Mouse (Mus musculus) lung, postnatal 4 days (tissue): ENCODE results near the gene Adgrl3.

Source experiments
- DNase-seq, 2 experiments: peaks; one replicate each; pipeline ENCODE4 v3.0.0; 2021

Gene Adgrl3

GRCm38 (mm10) chr5:81686845-81687244 is 666.9 kb downstream of the Adgrl3 start:
- DNase-seq = no peak

- no peak for DNase-seq
These were observed 709.7 kb downstream of the Adgrl3 start for GRCm38 (mm10) chr5:81729620-81730019.

GRCm38 (mm10) chr5:81736008-81736407 is 716.1 kb downstream of the Adgrl3 start:
- DNase-seq = no peak

- DNase-seq = no peak
These were observed 718.5 kb downstream of the Adgrl3 start for GRCm38 (mm10) chr5:81738286-81739032.

GRCm38 (mm10) chr5:81752426-81752825 is 732.5 kb downstream of the Adgrl3 start:
- DNase-seq = no peak

GRCm38 (mm10) chr5:81755711-81756110 is 735.8 kb downstream of the Adgrl3 start:
- no peak for DNase-seq

GRCm38 (mm10) chr5:81757093-81757725 is 737.3 kb downstream of the Adgrl3 start:
- no peak for DNase-seq

- DNase-seq = no peak
These were observed 756.3 kb downstream of the Adgrl3 start for GRCm38 (mm10) chr5:81776234-81776633.

- DNase-seq = no peak
These were observed 756.8 kb downstream of the Adgrl3 start for GRCm38 (mm10) chr5:81776746-81777145.

- no peak for DNase-seq
These were observed 764.8 kb downstream of the Adgrl3 start for GRCm38 (mm10) chr5:81784770-81785169.

GRCm38 (mm10) chr5:81790710-81791109 is 770.8 kb downstream of the Adgrl3 start:
- no peak for DNase-seq

GRCm38 (mm10) chr5:81794125-81794524 is 774.2 kb downstream of the Adgrl3 start:
- no peak for DNase-seq

GRCm38 (mm10) chr5:81794601-81795000 is 774.7 kb downstream of the Adgrl3 start:
- peak in 1 of 2 experiments; percentile 20 for DNase-seq

- no peak for DNase-seq
These were observed 776.2 kb downstream of the Adgrl3 start for GRCm38 (mm10) chr5:81796128-81796527.

GRCm38 (mm10) chr5:81810966-81811365 is 791.0 kb downstream of the Adgrl3 start:
- no peak for DNase-seq

GRCm38 (mm10) chr5:81832076-81832475 is 812.1 kb downstream of the Adgrl3 start:
- no peak for DNase-seq

- no peak for DNase-seq
These were observed 812.7 kb downstream of the Adgrl3 start for GRCm38 (mm10) chr5:81832679-81833078.

GRCm38 (mm10) chr5:81837860-81838259 is 817.9 kb downstream of the Adgrl3 start:
- no peak for DNase-seq

GRCm38 (mm10) chr5:81843798-81844197 is 823.9 kb downstream of the Adgrl3 start:
- DNase-seq = no peak

- DNase-seq = no peak
These were observed 850.4 kb downstream of the Adgrl3 start for GRCm38 (mm10) chr5:81870336-81870735.
